Mouse (Mus musculus) retina, postnatal 1 day (tissue): ENCODE measurements around the gene Pfdn4.
A peak's percentile ranks its signal among the peaks of the same experiment; 100 is the strongest.
"Not testable (repeated sequence)": the region's sequence is repeated elsewhere in the genome, so short reads cannot be mapped to it uniquely, and the experiment has no call there.

Experiments
- DNase-seq: peaks from one replicate; pipeline ENCODE4 v3.0.0-alpha.2; 2012

Gene Pfdn4

GRCm38 (mm10) chr2:170496154-170496930, at the start of gene Pfdn4:
Gene Pfdn4, plus strand, starts transcription at chr2:170496428.
- DNase-seq, result peak; percentile 40

- DNase-seq, result peak; percentile 83
These were observed 49.3 kb upstream of the Pfdn4 start for GRCm38 (mm10) chr2:170446843-170447383.

GRCm38 (mm10) chr2:170447651-170448050, 48.6 kb upstream of the Pfdn4 start:
- DNase-seq, result no peak

- peak; percentile 86 for DNase-seq
These were observed 45.3 kb upstream of the Pfdn4 start for GRCm38 (mm10) chr2:170450933-170451332.

GRCm38 (mm10) chr2:170453809-170454208, 42.4 kb upstream of the Pfdn4 start:
- DNase-seq, result not testable (repeated sequence)

GRCm38 (mm10) chr2:170459183-170459582, 37.0 kb upstream of the Pfdn4 start:
- DNase-seq, result no peak

- DNase-seq, result no peak
These were observed 36.4 kb upstream of the Pfdn4 start for GRCm38 (mm10) chr2:170459805-170460204.

- no peak for DNase-seq
These were observed 34.6 kb upstream of the Pfdn4 start for GRCm38 (mm10) chr2:170461652-170462051.

- DNase-seq, result no peak
These were observed 31.4 kb upstream of the Pfdn4 start for GRCm38 (mm10) chr2:170464817-170465216.

- DNase-seq, result peak; percentile 33
These were observed 28.2 kb upstream of the Pfdn4 start for GRCm38 (mm10) chr2:170468009-170468408.

- peak; percentile 62 for DNase-seq
These were observed 26.5 kb upstream of the Pfdn4 start for GRCm38 (mm10) chr2:170469616-170470308.

GRCm38 (mm10) chr2:170470591-170470990, 25.6 kb upstream of the Pfdn4 start:
- no peak for DNase-seq

GRCm38 (mm10) chr2:170474125-170474524, 22.1 kb upstream of the Pfdn4 start:
- no peak for DNase-seq

- no peak for DNase-seq
These were observed 21.1 kb upstream of the Pfdn4 start for GRCm38 (mm10) chr2:170475164-170475563.

- DNase-seq, result peak; percentile 32
These were observed 20.0 kb upstream of the Pfdn4 start for GRCm38 (mm10) chr2:170476215-170476614.

GRCm38 (mm10) chr2:170476643-170477042, 19.6 kb upstream of the Pfdn4 start:
- DNase-seq, result peak; percentile 56

GRCm38 (mm10) chr2:170482019-170482540, 14.1 kb upstream of the Pfdn4 start:
- no peak for DNase-seq

- no peak for DNase-seq
These were observed 12.3 kb upstream of the Pfdn4 start for GRCm38 (mm10) chr2:170483914-170484313.

GRCm38 (mm10) chr2:170487202-170487601, 9.0 kb upstream of the Pfdn4 start:
- peak; percentile 68 for DNase-seq

- peak; percentile 82 for DNase-seq
These were observed 8.2 kb upstream of the Pfdn4 start for GRCm38 (mm10) chr2:170487890-170488502.

- peak; percentile 27 for DNase-seq
These were observed 1.2 kb upstream of the Pfdn4 start for GRCm38 (mm10) chr2:170494784-170495710.

- DNase-seq, result peak; percentile 64
These were observed 901 bp downstream of the Pfdn4 start, which contains the start of gene Cyp24a1 for GRCm38 (mm10) chr2:170497091-170497566. Gene Cyp24a1, minus strand, starts transcription at chr2:170497145.
